Mouse (Mus musculus) cerebellum, adult 8-10 months (tissue): ENCODE data around the gene Aldh1l1.

Source experiments
- DNase-seq: peaks from one replicate; pipeline ENCODE4 v3.0.0; 2022

The Aldh1l1 gene

GRCm38 (mm10) chr6:90600351-90600750 is 114.1 kb downstream of the Aldh1l1 start:
- DNase-seq = no peak

GRCm38 (mm10) chr6:90601736-90602135 is 115.5 kb downstream of the Aldh1l1 start:
- no peak for DNase-seq

DNA sequence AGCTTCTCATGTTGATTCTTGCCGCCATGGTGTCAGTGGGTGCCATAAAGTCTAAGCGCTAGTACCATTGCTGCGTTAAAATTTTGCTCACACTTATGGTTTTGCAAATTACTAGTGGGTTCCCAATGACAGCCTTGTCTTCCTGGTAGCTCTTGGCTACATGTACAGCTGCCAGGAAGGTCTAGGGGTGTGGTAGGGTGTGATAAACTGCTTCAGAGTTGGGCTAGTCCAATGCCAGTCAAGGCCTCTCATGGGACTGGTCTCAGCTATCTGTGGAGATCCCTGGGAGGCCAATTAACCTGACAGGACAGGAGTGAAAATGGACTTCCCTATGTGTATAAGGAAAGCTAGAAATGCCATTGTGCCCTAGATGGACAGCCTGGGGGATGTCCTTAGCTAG is 116.1 kb downstream of the Aldh1l1 start:
- DNase-seq = no peak

DNA sequence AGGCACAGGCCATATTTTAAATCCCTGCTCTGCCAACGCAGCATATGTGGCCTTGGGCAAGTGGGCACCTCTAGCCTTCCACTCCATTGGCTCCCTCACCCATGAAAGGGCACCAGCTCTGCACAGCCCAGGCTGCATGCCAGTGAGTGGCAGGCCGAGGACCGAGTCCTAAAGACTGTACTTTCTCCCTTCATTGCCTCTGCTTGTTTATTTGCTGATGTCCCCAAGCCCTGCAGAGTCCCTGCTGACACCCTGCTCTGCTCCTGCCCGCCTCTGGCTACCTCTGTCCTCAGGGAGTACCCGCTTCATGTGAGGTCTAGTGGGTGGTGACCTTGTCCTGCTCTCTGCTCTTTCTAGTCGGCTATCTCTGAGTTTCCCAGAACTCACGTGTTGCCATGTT is 116.9 kb downstream of the Aldh1l1 start:
- no peak for DNase-seq

DNA sequence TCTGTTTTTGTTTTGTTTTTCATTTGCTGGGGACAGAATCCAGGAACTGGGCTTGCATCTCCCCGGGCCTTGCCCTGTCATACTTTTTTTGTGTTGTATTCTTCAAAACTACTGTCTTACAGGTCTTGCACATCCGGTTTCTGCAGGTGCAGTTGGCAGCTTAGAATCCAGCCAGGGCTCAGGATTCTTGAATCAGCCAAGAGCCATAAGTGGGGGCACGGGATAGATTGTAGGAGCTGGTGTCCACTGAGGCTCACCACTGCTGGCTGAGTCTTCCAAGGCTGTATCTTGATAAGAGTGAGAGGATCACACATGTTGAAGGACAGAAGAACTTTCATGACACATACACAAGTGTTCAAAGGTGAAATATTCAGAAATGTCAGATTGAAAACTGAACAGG is 117.9 kb downstream of the Aldh1l1 start:
- no peak for DNase-seq

DNA sequence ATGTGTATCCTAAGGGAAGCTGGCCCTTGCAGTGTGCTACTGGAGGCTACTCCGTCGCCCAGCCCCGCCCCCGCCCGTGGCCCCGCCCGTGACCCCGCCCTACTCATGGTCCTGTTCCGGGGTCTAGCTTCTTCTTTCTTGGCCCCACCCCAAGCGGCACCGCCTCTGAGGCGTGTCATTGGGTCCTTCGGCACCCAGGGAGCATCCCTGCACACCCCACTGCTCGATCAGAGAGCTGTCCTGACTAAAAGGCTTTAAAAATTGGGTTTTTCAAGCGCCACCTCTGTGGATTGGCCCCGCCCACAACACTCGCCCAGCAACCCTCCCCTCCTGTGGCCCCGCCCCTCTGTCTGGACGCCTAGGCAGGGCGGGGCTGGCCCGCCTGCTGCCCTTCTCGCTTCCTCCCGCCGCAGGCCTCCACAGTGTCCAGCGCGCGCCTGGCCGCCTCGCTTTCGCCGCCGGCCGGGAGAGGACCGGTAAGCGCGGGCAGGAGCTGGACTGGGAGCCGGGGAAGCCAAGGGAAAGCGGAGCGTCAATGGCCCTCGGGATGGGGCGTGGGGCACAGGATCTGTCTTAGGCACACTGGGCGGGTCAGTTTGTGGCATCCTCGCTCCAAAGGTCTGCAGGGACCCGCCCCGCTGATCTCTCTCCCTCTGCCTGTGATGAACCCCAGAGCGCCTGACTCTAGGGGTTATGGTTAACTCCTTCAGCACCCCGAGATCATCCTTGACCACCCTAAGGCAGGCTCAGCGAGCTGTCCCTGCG is 118.5 kb downstream of the Aldh1l1 start, which contains the start of gene Slc41a3:
Slc41a3 (plus strand) TSS at position 193 of the 765 bp plus-strand sequence.
- DNase-seq = peak; percentile 93

- no peak for DNase-seq
These were observed 119.1 kb downstream of the Aldh1l1 start for GRCm38 (mm10) chr6:90605298-90605665.

- DNase-seq = peak; percentile 63
These were observed 120.3 kb downstream of the Aldh1l1 start for GRCm38 (mm10) chr6:90606538-90606937.

GRCm38 (mm10) chr6:90607196-90607595 is 121.0 kb downstream of the Aldh1l1 start:
- peak; percentile 51 for DNase-seq

DNA sequence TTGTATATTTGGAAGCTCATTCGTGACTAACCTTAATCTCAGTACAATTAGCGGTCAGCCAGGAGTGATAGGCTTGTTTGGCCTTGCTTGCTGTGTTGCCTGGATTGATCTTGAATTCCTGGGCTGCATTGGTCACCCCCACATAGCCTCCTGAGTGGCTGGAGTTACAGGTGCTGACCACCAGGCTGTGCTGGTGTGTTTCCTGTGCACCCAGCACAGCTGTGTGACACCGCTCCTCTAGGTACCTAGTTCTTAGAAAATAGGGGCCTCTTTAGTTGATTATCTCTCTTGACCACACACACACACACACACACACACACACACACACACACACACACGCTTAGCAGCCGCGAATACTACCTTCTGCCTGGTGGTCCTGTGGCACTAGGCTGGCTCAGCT is 122.0 kb downstream of the Aldh1l1 start:
- no peak for DNase-seq

- no peak for DNase-seq
These were observed 124.0 kb downstream of the Aldh1l1 start for GRCm38 (mm10) chr6:90610248-90610647.

DNA sequence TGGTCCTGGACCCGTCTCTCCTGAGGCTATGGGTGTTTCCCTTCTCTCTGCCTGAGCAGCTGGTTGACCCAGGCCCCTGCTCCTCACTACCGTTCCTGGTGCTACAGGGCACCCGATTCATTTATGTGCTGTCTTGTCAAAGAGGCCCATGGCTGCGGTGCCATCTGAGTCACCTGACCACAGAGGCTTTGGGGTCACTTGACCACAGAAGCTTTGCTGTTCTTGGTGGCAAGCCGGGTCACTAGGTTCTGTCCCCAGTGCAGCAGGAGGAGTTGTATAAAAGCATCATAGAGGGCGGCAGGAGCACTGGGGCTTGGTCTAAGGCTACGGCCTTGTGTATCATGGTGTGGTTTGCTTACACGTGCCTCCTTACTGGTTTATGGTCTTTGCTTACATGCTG is 127.0 kb downstream of the Aldh1l1 start:
- no peak for DNase-seq

DNA sequence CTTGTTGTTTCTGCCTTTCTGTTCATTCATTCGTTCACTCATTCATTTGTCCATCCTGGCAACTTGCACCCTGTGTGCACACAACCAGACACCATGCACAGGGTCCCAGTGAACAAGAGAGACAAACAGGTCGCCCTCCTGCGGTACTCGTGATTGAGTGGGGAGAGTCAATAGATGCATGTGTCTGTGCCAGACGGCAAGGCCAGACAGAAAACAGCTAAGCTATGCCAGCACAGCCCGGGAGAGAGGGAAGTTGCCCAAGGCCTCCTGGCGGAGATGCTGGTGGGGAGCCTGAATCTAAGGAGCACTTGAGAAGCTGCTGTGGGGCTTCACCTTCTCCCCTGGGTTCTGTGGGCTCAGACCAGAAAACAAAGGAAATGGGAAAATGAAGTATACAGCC is 129.1 kb downstream of the Aldh1l1 start:
- DNase-seq = no peak

DNA sequence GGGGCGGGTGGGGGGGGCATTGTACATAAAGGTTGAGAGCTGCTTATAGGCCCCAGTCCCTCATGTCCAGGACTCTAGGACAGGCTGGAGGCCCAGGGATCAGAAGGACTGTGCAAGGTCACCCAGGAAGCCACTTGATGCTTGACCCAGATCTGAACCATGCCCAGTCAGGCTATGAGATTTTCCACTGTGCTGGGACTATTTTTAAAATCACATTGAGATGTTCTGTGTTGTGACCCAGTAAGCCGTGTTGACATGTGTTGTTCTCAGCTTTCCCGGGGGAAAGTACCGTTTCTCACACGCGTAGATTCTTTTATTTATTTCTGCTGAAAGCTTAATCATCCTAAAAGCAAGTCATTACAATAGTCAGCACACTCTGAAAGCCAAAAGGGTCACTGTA is 129.8 kb downstream of the Aldh1l1 start:
- no peak for DNase-seq

DNA sequence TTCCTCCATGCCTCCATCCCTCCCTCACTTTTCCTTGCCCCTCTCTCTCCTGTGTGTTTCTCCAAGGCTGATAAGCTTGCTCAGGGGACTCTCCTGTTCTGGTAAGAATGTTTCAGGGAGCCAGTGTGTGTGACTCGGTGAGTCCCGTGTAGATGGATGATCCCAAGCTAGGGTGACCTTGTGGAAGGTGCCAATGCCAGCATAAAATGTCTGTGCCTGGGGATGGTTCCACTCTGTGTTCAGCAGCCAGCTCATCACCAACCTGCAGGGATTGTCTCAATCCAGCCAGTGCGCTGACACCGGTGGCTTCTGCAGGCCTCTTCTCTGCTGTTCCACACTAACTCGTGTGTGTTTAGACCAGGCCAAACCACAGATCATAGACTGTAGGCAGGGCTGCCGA is 130.3 kb downstream of the Aldh1l1 start:
- no peak for DNase-seq

DNA sequence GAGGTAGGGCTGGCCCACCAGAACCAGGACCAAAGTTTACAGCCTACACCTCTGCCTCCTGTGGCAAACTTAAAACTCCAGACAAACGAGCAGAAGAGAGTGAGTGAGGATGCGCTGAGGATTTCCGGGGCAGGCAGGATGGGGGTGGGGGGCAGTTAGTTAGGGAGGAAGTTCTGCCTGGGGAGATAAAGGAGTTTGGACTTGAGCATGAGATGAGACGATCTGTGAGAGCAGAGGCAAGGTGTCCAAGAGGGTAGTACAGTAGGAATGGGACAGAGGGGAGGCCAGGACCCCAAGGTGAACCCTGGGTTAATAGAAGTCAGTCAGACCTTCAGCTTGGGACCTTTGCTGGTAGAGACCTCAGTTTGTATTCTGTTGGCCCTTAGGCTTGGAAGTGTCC is 132.0 kb downstream of the Aldh1l1 start:
- DNase-seq = no peak

- DNase-seq = no peak
These were observed 132.8 kb downstream of the Aldh1l1 start for GRCm38 (mm10) chr6:90618821-90619636.

GRCm38 (mm10) chr6:90619936-90620335 is 133.7 kb downstream of the Aldh1l1 start:
- DNase-seq = no peak

DNA sequence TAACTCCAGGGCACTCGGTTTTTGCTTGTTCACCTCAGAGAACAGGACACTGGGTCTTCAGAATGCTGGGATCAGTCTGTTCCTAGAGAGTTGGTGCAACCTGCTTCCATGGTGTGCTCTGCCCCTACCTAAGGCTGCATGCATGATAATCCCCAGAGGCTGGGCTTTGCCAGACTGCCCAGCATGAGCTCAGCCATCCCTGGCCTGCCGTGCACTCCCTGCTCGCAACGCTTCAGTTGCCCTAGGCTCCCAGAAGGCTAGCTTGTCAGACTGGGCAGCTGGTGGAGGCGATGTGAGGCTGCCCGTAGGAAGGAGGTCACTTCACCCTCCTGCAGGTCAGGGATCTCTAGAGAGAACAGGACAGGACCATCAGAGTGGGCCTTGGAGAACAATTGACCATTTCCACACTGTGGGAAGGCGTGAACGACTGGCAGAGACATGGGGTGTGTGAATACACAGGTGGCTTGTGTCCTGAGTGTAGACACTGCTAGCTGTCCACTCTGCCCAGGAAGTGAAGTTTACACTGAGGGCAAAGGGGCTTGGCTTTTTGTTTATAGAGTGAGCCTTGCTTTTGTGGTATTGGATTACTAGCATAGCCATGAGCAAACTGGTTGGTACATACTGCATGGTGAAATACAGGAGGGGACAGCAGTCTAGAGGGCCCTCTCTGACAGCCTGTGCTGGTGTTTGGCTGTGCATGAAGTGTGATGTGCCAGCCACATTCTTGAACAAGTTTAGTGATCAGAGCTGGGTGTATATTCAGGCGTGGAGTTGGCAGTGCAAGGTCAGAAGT is 134.8 kb downstream of the Aldh1l1 start:
- no peak for DNase-seq

- DNase-seq = no peak
These were observed 135.3 kb downstream of the Aldh1l1 start for GRCm38 (mm10) chr6:90621584-90621890.

GRCm38 (mm10) chr6:90622758-90623455 is 136.7 kb downstream of the Aldh1l1 start:
- no peak for DNase-seq

DNA sequence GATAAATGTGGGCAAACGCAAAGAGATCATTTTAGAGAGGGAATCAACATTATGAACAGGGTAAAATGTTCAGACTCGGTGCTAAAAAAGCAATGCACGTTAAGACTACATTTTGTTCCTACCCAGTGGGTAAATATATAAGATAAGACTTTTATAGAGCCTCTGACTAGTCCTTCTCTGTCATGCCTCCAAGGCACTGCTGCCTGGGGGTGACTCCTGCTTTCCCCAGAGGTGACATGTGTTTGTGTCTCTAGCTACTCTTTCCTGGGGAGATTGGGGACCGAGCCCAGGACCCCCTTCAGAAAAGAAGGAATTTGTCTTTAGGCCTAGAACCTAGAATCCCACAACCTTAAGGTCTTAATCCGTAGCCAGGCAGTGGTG is 137.2 kb downstream of the Aldh1l1 start:
- no peak for DNase-seq

DNA sequence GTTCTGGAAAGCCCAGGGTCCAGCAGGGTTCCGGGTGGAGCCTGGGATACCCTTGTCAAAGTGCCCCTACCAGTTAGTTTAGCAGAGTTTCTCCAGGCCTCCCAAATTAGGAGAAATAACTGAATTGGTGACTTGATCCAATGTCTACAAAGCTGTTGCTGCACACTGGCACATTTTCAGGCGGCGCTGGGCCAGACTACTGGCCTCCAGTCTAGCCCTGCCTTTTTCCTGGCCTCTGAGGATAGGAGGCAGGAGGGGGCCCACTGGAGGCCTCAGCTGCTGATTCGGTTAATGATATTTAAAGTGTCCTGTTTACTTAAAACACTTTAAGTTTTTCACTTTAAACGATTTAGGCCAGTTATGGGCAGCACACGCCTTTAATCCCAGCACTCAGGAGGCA is 138.0 kb downstream of the Aldh1l1 start:
- no peak for DNase-seq
